Mouse (Mus musculus): ENCODE measurements around the gene Fbxo28. TPM values are rescaled to one million over a fixed set of nuclear protein-coding genes. Genes with fewer than 3 reads are reported as not detected.
A peak's percentile ranks its signal among the peaks of the same experiment; 100 is the strongest.

The Fbxo28 gene
- polyA plus RNA-seq, 1 experiment: 8.0 TPM

DNA sequence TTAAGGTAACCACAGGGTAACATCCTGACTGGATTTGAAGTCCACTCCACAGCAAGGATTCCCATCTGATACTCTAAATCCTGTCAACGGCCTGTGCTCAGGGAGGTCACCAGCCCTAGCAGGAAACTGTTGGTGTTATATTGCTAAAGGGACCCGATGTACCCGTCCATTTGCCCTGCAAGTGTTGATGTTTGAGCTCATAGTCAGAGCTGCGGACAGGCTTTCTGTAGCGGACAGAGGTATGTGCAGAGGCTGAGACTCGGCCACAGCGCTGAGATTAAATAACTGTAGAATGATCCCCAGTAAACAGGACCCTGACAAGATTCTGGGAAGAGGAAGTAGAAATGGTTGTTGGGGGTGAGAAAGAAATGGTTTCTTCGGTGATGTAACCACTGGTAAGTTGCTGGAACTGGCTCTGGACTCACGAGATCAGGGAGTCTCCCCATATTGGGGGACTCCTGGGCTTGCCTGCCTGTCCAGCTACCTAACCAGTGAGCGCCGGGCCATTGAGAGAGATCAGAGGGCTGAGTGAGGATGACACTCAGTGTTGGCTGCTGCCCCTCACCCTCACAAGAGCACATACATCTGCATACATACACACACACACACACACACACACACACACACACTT is 36.9 kb upstream of the Fbxo28 start:
- TF ChIP-seq CTCF (IDR thresholded peaks at IDR 0.05; ENCODE audit: extremely low read depth, insufficient read length, insufficient replicate concordance, low read depth, low read length) (no peak), POLR2A (IDR thresholded peaks at IDR 0.05; ENCODE audit: low read depth, low read length) (no peak)
- Histone ChIP-seq H3K4me3 (ENCODE audit: low read depth, low read length) (no peak overlapping the region), H3K4me1 (ENCODE audit: control insufficient read depth, insufficient read depth, insufficient read length, low read length) (peaks cover 5% of the 10 kb centered on the region; the same call in 1 of the 2 replicates), H3K27ac (ENCODE audit: insufficient read depth, low read depth, low read length) (no peak overlapping the region), H3K27me3 (ENCODE audit: control insufficient read depth, insufficient read depth, low read length) (no peaks in the 10 kb centered on the region), H3K36me3 (ENCODE audit: control insufficient read depth, insufficient read depth, low read length) (no peaks in the 10 kb centered on the region)
- WGBS: 74% methylated on average over 11 of the region's 11 CpGs

DNA sequence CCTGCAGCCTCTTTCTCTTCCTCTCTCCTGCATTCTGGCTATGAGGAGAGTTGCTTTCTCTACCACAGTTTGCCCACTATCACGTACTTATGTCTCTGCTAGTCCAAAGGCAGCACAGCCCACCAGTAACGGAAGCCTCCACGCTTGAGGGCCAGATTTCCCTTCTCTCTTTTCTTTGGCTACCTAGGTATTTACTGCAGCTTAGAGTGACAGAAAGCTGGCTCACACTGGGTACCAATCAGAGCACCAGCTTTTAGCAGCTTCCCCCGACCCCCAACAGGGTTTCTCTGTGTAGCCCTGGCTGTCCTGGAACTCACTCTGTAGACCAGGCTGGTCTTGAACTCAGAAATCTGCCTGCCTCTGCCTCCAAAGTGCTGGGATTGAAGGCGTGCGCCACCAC is 36.1 kb upstream of the Fbxo28 start:
- Histone ChIP-seq H3K36me3 (ENCODE audit: control insufficient read depth, insufficient read depth, low read length) (no peaks in the 10 kb centered on the region), H3K4me1 (ENCODE audit: control insufficient read depth, insufficient read depth, insufficient read length, low read length) (no peaks in the 10 kb centered on the region), H3K27ac (ENCODE audit: insufficient read depth, low read depth, low read length) (no peak overlapping the region), H3K27me3 (ENCODE audit: control insufficient read depth, insufficient read depth, low read length) (no peaks in the 10 kb centered on the region), H3K4me3 (ENCODE audit: low read depth, low read length) (no peak overlapping the region)
- 84% methylated on average over 6 of the region's 6 CpGs for WGBS
- TF ChIP-seq CTCF (IDR thresholded peaks at IDR 0.05; ENCODE audit: extremely low read depth, insufficient read length, insufficient replicate concordance, low read depth, low read length): no peak
- no peak for TF ChIP-seq POLR2A (IDR thresholded peaks at IDR 0.05; ENCODE audit: low read depth, low read length)

DNA sequence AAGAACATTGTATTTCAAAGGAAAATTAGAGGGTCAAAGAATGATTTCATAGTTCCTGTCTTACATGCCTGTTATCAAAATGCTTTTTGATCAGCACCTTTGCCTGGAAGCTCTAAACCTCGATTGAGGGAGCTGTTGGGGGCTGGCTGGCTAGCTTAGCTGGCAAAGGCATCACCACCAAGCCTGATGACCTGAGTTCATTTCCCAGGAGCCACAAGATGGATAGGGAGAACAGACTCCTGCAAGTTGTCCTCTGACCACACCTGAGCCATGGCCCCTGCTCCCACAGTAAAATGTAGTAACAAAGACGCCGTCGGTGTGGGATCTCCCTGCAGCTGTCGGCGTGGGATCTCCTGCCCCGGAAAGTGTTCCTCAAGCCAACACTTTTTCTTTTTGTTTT is 35.4 kb upstream of the Fbxo28 start:
- no peaks in the 10 kb centered on the region for H3K36me3 ChIP-seq (ENCODE audit: control insufficient read depth, insufficient read depth, low read length)
- H3K27me3 ChIP-seq (ENCODE audit: control insufficient read depth, insufficient read depth, low read length): no peaks in the 10 kb centered on the region
- no peaks in the 10 kb centered on the region for H3K4me1 ChIP-seq (ENCODE audit: control insufficient read depth, insufficient read depth, insufficient read length, low read length)
- no peak overlapping the region for H3K27ac ChIP-seq (ENCODE audit: insufficient read depth, low read depth, low read length)
- TF ChIP-seq POLR2A (IDR thresholded peaks at IDR 0.05; ENCODE audit: low read depth, low read length): no peak
- TF ChIP-seq CTCF (IDR thresholded peaks at IDR 0.05; ENCODE audit: extremely low read depth, insufficient read length, insufficient replicate concordance, low read depth, low read length): no peak
- H3K4me3 ChIP-seq (ENCODE audit: low read depth, low read length): no peak overlapping the region
- WGBS: 87% methylated on average over 7 of the region's 7 CpGs

DNA sequence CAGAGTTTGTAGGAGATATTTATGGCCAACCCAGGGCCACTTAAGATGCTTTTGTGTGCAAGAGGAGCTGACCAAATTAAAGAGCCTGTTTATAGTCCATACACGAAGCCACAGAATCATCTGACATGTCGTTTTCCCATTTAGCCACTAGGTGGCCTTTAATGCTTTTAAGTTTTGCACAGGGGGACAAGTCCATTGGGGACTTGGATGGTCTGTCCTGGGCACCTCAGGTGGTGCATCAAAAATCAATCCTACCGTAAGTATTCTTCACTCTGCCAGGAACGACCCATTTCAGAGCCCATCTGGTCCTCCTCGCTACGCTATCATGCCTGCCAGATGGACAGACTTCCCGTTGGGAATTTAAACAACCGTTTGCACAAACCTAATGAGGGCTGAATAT is 34.8 kb upstream of the Fbxo28 start:
- Histone ChIP-seq H3K4me3 (ENCODE audit: low read depth, low read length) (no peak overlapping the region), H3K4me1 (ENCODE audit: control insufficient read depth, insufficient read depth, insufficient read length, low read length) (no peaks in the 10 kb centered on the region), H3K36me3 (ENCODE audit: control insufficient read depth, insufficient read depth, low read length) (no peaks in the 10 kb centered on the region), H3K27me3 (ENCODE audit: control insufficient read depth, insufficient read depth, low read length) (no peaks in the 10 kb centered on the region), H3K27ac (ENCODE audit: insufficient read depth, low read depth, low read length) (no peak overlapping the region)
- TF ChIP-seq CTCF (IDR thresholded peaks at IDR 0.05; ENCODE audit: extremely low read depth, insufficient read length, insufficient replicate concordance, low read depth, low read length): peak; percentile 72; the same call in 1 of the 2 replicates
- TF ChIP-seq POLR2A (IDR thresholded peaks at IDR 0.05; ENCODE audit: low read depth, low read length): no peak
- WGBS: 30% methylated on average over 8 of the region's 8 CpGs

DNA sequence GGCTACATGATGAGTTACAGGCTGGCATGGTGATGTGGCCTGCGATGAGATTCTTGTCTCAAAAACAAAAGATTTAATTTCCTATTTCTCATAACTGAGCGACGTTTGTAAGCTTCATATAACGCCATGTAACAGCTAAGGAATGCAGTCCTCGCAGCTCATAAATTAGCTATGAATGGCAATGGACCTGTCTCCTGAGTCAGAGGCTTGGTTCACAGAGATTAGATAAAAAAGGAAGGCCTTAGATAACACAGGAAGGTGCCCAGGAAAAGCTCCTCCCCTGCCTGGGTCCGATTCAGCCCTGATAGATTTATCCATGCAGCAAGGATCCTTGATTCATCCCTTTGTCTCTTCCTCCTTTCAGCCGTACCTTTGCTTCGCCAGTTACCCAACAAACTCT is 30.5 kb upstream of the Fbxo28 start:
- TF ChIP-seq CTCF (IDR thresholded peaks at IDR 0.05; ENCODE audit: extremely low read depth, insufficient read length, insufficient replicate concordance, low read depth, low read length): no peak
- TF ChIP-seq POLR2A (IDR thresholded peaks at IDR 0.05; ENCODE audit: low read depth, low read length): no peak
- H3K4me3 ChIP-seq (ENCODE audit: low read depth, low read length): no peak overlapping the region
- peaks cover 2% of the 10 kb centered on the region; the same call in 1 of the 2 replicates for H3K4me1 ChIP-seq (ENCODE audit: control insufficient read depth, insufficient read depth, insufficient read length, low read length)
- 0 out of 2 replicates have a peak, but pooled peaks cover 2% of the 10 kb centered on the region for H3K27me3 ChIP-seq (ENCODE audit: control insufficient read depth, insufficient read depth, low read length)
- H3K36me3 ChIP-seq (ENCODE audit: control insufficient read depth, insufficient read depth, low read length): no peaks in the 10 kb centered on the region
- WGBS: 40% methylated on average over 8 of the region's 8 CpGs
- H3K27ac ChIP-seq (ENCODE audit: insufficient read depth, low read depth, low read length): no peak overlapping the region

DNA sequence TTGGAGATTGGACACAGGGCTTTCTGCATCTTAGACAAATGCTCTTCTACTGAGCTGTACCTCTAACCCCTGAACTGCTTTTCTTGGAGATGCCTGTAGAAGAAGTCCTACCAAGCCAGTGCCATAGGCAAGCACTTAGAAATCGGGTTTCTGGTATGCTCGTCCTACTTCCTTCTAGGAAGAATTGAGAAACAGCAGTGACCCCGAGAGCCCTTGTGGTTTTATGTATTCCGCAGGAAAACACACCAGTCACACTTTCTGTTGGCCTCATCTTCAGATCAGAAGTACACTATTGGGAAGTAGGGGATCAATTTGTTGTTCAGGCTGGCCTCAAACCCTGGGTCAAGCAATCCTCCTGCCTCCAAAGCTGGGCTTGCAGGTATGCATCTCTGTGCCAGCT is 28.0 kb upstream of the Fbxo28 start:
- Histone ChIP-seq H3K36me3 (ENCODE audit: control insufficient read depth, insufficient read depth, low read length) (no peaks in the 10 kb centered on the region), H3K27me3 (ENCODE audit: control insufficient read depth, insufficient read depth, low read length) (0 out of 2 replicates have a peak, but pooled peaks cover 2% of the 10 kb centered on the region), H3K4me3 (ENCODE audit: low read depth, low read length) (no peak overlapping the region), H3K27ac (ENCODE audit: insufficient read depth, low read depth, low read length) (no peak overlapping the region), H3K4me1 (ENCODE audit: control insufficient read depth, insufficient read depth, insufficient read length, low read length) (peaks cover 2% of the 10 kb centered on the region; the same call in 1 of the 2 replicates)
- WGBS: 71% methylated on average over 4 of the region's 4 CpGs
- no peak for TF ChIP-seq CTCF (IDR thresholded peaks at IDR 0.05; ENCODE audit: extremely low read depth, insufficient read length, insufficient replicate concordance, low read depth, low read length)
- TF ChIP-seq POLR2A (IDR thresholded peaks at IDR 0.05; ENCODE audit: low read depth, low read length): no peak

DNA sequence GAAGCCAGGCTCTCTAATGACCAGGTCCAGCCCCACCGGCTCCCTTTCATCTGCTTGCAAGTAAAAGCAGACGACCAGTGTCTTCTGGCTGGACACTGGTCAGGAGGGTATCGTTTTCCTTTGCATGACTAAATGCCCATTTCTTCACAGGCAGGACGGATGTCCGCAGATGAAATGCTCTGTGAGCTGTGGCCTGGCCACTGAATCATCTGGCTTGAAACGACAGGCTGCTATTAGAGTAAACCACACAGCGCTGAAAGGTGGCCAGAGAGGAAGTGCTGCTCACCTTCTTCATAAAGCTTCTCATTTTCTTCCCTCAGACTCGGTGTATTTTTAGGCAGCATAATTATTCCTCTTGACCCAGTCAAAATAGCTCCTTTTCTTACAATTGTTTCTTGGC is 27.4 kb upstream of the Fbxo28 start:
- H3K4me1 ChIP-seq (ENCODE audit: control insufficient read depth, insufficient read depth, insufficient read length, low read length): peaks cover 2% of the 10 kb centered on the region; the same call in 1 of the 2 replicates
- H3K27ac ChIP-seq (ENCODE audit: insufficient read depth, low read depth, low read length): no peak overlapping the region
- no peak overlapping the region for H3K4me3 ChIP-seq (ENCODE audit: low read depth, low read length)
- H3K36me3 ChIP-seq (ENCODE audit: control insufficient read depth, insufficient read depth, low read length): no peaks in the 10 kb centered on the region
- TF ChIP-seq CTCF (IDR thresholded peaks at IDR 0.05; ENCODE audit: extremely low read depth, insufficient read length, insufficient replicate concordance, low read depth, low read length) (no peak), POLR2A (IDR thresholded peaks at IDR 0.05; ENCODE audit: low read depth, low read length) (no peak)
- H3K27me3 ChIP-seq (ENCODE audit: control insufficient read depth, insufficient read depth, low read length): 0 out of 2 replicates have a peak, but pooled peaks cover 2% of the 10 kb centered on the region
- 66% methylated on average over 8 of the region's 8 CpGs for WGBS

Measured in small intestine, adult 2 months (tissue).